ENCODE assay signal across 24 mouse cellular contexts in the genomic region with DNA sequence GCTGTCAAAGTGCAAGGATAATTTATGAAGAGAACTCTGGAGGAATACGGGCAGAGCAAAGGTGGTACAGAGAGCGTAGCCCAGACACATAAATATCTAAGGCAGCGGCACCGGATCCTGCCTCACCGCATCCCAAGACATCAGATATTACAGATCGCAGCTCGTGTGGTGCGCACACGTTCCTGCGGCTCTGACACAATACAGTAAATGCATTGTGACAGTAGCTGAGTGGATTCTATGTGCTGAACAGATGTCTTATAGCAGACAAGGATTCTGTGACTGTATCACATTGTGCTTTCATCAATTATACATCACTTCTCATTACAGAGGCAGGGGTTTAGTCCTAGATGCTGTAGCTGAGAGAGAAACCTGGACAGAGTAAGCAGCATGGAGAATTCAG.
DNase-seq lines count a peak whose midpoint lies in the region; ATAC-seq lines count a peak whose summit lies in the region.
"Had no signal": no experiment of that assay in that cellular context is flagged by ENCODE, and none has a peak within 500 bp of the region (broad histone marks: within the 10 kb centered on the region; RNA-seq: fewer than 3 reads in every experiment).

No protein-coding gene starts in this region.

- no peak overlapping the region for H3K4me2 ChIP-seq in forebrain, embryonic 11.5 days (ENCODE audit: low read depth, low read length, severe bottlenecking)
- no peak overlapping the region for H3K4me2 ChIP-seq in neural tube, embryonic 12.5 days (replicated peaks)
- no peak overlapping the region for H3K4me2 ChIP-seq in midbrain, embryonic 15.5 days
- H3K4me2 ChIP-seq: heart, embryonic 11.5 days; limb, embryonic 12.5 days; liver, embryonic 12.5 days; stomach, embryonic 15.5 days had no signal

- DNase-seq in forebrain, embryonic 11.5 days (ENCODE audit: low spot score), result no peak
- DNase-seq in forebrain, embryonic 10.5 days (ENCODE audit: extremely low spot score, low spot score), result no peak
- DNase-seq in neural tube, embryonic 10.5 days (ENCODE audit: extremely low spot score, low spot score), result no peak
- DNase-seq in retina, postnatal 1 day, result peak; percentile 45
- no peak for DNase-seq in thymus, postnatal 4 days
- DNase-seq in spleen, postnatal 10 days (ENCODE audit: low spot score in 2 of 2), result no peak
- DNase-seq: adrenal gland, postnatal 14 days; cerebellum, adult 18-20 months; cerebellum, postnatal 36 days; gastrocnemius, adult 2 months; heart, postnatal 10 days; kidney, postnatal 36 days; lung, adult 2 months; thymus, adult 2 months had no signal

- no peak overlapping the region for H3K4me3 ChIP-seq in forebrain, embryonic 11.5 days (ENCODE audit: low read depth, low read length)
- no peak overlapping the region for H3K4me3 ChIP-seq in forebrain, embryonic 10.5 days
- no peak overlapping the region for H3K4me3 ChIP-seq in neural tube, embryonic 12.5 days
- no peak overlapping the region for H3K4me3 ChIP-seq in midbrain, embryonic 15.5 days
- H3K4me3 ChIP-seq: gastrocnemius, adult 2 months; limb, embryonic 12.5 days; liver, embryonic 12.5 days; megakaryocyte, embryonic 14.5 days; myocyte; stomach, embryonic 15.5 days had no signal

- ATAC-seq in forebrain, embryonic 11.5 days (replicated peaks; ENCODE audit: low FRiP score), result no peak
- ATAC-seq in neural tube, embryonic 12.5 days (ENCODE audit: low FRiP score, low read depth), result no peak
- ATAC-seq in midbrain, embryonic 15.5 days (replicated peaks), result peak; percentile 24; the same call in 1 of the 2 replicates
- ATAC-seq: inflammation-experienced regulatory T-cells, adult 6 months; liver, embryonic 12.5 days; Patski had no signal

- H3K27ac ChIP-seq in forebrain, embryonic 11.5 days (ENCODE audit: low read depth, low read length), result 0 out of 2 replicates have a peak overlapping the region, but pooled peaks have one; percentile 25
- no peak overlapping the region for H3K27ac ChIP-seq in forebrain, embryonic 10.5 days
- peak overlapping the region; percentile 3; the same call in 1 of the 2 replicates for H3K27ac ChIP-seq in neural tube, embryonic 12.5 days
- H3K27ac ChIP-seq in midbrain, embryonic 15.5 days, result peak overlapping the region; percentile 64
- H3K27ac ChIP-seq: gastrocnemius, adult 2 months; limb, embryonic 12.5 days; liver, embryonic 12.5 days; stomach, embryonic 15.5 days had no signal

- H3K36me3 ChIP-seq in forebrain, embryonic 11.5 days (ENCODE audit: control insufficient read depth, insufficient read depth, low read length), result no peaks in the 10 kb centered on the region
- no peaks in the 10 kb centered on the region for H3K36me3 ChIP-seq in forebrain, embryonic 10.5 days (replicated peaks)
- H3K36me3 ChIP-seq in neural tube, embryonic 12.5 days, result no peaks in the 10 kb centered on the region
- no peaks in the 10 kb centered on the region for H3K36me3 ChIP-seq in midbrain, embryonic 15.5 days (replicated peaks)
- H3K36me3 ChIP-seq: limb, embryonic 12.5 days; liver, embryonic 12.5 days; stomach, embryonic 15.5 days had no signal

- 90% methylated on average over 10 of the region's 10 CpGs for WGBS in forebrain, embryonic 11.5 days
- WGBS in forebrain, embryonic 10.5 days, result 98% methylated on average over 10 of the region's 10 CpGs
- 77% methylated on average over 10 of the region's 10 CpGs for WGBS in neural tube, embryonic 12.5 days
- 58% methylated on average over 10 of the region's 10 CpGs for WGBS in midbrain, embryonic 15.5 days

- H3K27me3 ChIP-seq in forebrain, embryonic 11.5 days (ENCODE audit: control insufficient read depth, insufficient read depth, low read length), result no peaks in the 10 kb centered on the region
- no peaks in the 10 kb centered on the region for H3K27me3 ChIP-seq in forebrain, embryonic 10.5 days (ENCODE audit: poor library complexity, severe bottlenecking)
- no peaks in the 10 kb centered on the region for H3K27me3 ChIP-seq in neural tube, embryonic 12.5 days (replicated peaks)
- no peaks in the 10 kb centered on the region for H3K27me3 ChIP-seq in midbrain, embryonic 15.5 days (replicated peaks)
- H3K27me3 ChIP-seq: limb, embryonic 12.5 days; liver, embryonic 12.5 days; stomach, embryonic 15.5 days had no signal

- H3K4me1 ChIP-seq in forebrain, embryonic 11.5 days (replicated peaks; ENCODE audit: control insufficient read depth, insufficient read depth, low read length), result peaks cover 4% of the 10 kb centered on the region; the same call in 1 of the 2 replicates
- H3K4me1 ChIP-seq in forebrain, embryonic 10.5 days, result peaks cover 28% of the 10 kb centered on the region
- H3K4me1 ChIP-seq in neural tube, embryonic 12.5 days, result peaks cover 7% of the 10 kb centered on the region; the same call in 1 of the 2 replicates
- H3K4me1 ChIP-seq in midbrain, embryonic 15.5 days, result peaks cover 48% of the 10 kb centered on the region
- H3K4me1 ChIP-seq: limb, embryonic 12.5 days; liver, embryonic 12.5 days; megakaryocyte, embryonic 14.5 days; stomach, embryonic 15.5 days had no signal

- H3K9ac ChIP-seq in forebrain, embryonic 11.5 days (ENCODE audit: low read length), result no peak overlapping the region
- no peak overlapping the region for H3K9ac ChIP-seq in neural tube, embryonic 12.5 days
- H3K9ac ChIP-seq in midbrain, embryonic 15.5 days, result no peak overlapping the region
- H3K9ac ChIP-seq: limb, embryonic 12.5 days; liver, embryonic 12.5 days; stomach, embryonic 15.5 days had no signal

- no peaks in the 10 kb centered on the region for H3K9me3 ChIP-seq in forebrain, embryonic 11.5 days (ENCODE audit: control insufficient read depth, low read length)
- no peaks in the 10 kb centered on the region for H3K9me3 ChIP-seq in forebrain, embryonic 10.5 days
- no peaks in the 10 kb centered on the region for H3K9me3 ChIP-seq in neural tube, embryonic 12.5 days
- no peaks in the 10 kb centered on the region for H3K9me3 ChIP-seq in midbrain, embryonic 15.5 days
- H3K9me3 ChIP-seq: limb, embryonic 12.5 days; liver, embryonic 12.5 days; megakaryocyte, embryonic 14.5 days; stomach, embryonic 15.5 days had no signal
